Mouse (Mus musculus) spleen, adult 2 months (tissue): ENCODE data around the gene Etl4.

ENCODE experiments used
- CTCF ChIP-seq: fragments of 200-500 bp; IDR thresholded peaks from 2 replicates; pipeline ENCODE4 v1.5.1; 2011; ENCODE audit warnings: mild to moderate bottlenecking, inconsistent platforms; ENCODE audit not compliant: insufficient read depth, insufficient read length, insufficient replicate concordance; ENCODE audit errors: extremely low read depth
- POLR2A ChIP-seq: fragments of 200-500 bp; IDR thresholded peaks from 2 replicates; pipeline ENCODE4 v1.6.1; 2011; ENCODE audit warnings: low read depth, low read length, inconsistent platforms

DNA sequence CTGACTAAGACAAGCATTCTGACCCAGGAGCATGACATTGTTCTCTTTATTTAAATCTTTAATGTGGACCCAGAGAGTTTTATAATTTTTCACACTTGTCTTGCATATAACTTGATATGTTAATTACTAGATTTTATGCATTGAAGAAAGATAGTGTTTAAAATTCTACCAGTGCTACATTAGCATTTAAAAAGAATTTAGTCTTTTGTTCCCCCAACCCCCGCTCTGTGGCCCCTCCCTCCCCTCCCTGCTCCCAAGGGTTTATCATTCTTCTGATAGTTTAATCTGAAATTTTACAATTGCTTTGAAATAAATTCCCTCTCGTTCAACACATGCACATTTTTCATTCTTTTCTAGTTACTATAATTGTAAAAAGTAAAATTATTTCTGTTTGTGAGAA, 43.4 kb downstream of the Etl4 start:
- no peak for TF ChIP-seq CTCF
- TF ChIP-seq POLR2A = no peak
